Mouse (Mus musculus) left cerebral cortex, adult 9 months (tissue): ENCODE measurements at regions not wholly inside any gene's neighbourhood (a gene's known extent, or its start where the extent isn't known, plus 50 kb on each side); places are given as distances from the start of the nearest gene placed in this dataset.

Source experiments
- DNase-seq, 2 experiments: peaks; one replicate each; pipeline ENCODE4 v3.0.0; 2022; ENCODE audit warnings: low spot score in 2 of 2

DNA sequence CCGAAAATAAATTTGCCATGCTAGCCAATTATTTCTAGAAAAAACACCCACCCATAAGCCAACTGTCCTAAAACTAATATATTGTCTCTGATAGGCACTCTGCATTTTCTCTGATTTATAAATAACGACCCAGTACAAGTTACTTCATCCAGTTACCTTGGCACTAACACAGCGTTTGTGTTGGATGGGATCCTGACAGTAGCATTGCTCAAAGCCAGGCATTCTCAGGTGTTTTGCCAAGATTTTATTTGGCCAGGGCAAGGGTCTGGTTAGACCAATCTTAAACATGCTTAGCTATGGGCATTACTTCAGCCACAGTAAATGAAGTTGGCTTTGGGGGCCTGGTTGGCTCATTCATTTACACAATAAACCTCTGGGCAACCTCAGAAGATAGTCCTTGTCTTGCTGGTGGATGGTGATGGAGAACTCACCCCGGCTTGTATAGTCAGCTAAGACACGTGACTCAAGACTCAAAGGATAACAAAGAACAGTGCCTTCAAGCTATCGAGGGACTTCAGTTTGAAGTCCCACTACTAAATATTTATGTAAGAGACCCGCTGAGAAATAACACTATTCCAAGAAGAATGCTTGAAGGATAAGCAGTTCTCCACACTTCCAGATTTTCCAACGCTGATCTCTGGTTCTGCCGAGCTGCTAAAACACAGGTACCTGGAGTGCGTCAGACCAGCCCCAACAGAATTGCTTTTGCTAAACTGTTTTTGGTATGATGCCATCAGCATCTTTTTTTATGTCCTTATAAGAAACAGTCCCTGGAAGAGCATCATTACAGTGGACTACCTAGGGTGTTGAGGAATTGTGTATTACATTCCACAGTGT lies 125.0 kb upstream of the Pkdcc start:
- no peak for DNase-seq

DNA sequence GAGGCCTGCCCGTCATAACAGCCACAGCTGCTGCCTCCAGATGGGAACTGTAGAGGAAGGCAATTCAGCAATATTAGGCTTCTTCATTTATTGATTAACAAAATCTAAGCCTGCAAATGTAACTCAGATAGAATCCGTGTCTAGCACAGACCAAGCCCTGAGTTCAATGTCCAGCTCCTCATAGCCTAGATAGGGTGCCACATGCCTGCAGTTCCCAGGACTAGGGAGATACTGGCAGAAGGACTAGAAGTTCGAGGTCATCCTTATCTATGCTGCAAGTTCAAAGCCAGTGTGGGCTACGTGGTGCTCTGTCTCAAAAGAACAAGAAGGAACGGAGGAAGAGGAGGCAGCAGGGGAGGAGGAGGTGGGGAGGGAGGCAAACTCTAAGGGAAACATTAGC lies 121.2 kb upstream of the Pkdcc start:
- no peak for DNase-seq

DNA sequence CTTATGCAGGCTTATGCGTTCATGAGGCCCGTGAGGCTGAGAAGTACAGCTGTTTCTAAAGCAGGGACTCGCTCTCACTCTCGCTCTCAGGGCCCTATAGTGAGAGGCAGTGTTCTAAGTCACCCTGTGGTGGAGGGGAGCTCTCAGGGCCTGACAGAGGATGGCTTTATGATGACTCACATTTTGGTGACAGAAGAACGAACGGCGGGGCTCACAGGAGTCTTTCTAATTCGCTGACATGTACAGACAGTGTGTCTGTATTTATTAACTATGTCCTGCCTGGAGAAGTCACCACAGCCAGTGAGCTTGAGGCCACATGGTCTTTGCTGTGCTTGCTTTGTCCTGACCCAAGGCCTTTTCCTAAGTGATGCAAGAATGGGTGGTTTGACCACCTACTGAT lies 118.6 kb upstream of the Pkdcc start:
- no peak for DNase-seq

DNA sequence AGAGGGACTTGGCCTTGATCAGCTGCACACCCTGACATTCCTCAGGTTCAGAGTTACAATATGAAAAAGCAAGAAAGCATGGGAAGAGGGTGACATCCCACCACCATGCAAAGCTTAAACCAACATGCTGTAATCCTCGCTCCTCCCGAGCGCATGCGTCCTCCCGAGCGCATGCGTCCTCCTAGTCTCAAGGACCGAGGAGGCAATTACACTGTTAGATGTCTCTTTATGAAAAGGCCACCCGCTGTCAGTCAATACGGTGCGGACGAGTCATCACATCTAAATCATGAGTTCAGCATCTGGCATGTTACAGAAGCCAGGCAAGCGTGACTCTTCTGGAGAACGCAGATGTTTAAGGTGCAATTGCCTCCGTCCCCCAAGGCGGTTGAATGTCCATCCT lies 117.1 kb upstream of the Pkdcc start:
- no peak for DNase-seq

DNA sequence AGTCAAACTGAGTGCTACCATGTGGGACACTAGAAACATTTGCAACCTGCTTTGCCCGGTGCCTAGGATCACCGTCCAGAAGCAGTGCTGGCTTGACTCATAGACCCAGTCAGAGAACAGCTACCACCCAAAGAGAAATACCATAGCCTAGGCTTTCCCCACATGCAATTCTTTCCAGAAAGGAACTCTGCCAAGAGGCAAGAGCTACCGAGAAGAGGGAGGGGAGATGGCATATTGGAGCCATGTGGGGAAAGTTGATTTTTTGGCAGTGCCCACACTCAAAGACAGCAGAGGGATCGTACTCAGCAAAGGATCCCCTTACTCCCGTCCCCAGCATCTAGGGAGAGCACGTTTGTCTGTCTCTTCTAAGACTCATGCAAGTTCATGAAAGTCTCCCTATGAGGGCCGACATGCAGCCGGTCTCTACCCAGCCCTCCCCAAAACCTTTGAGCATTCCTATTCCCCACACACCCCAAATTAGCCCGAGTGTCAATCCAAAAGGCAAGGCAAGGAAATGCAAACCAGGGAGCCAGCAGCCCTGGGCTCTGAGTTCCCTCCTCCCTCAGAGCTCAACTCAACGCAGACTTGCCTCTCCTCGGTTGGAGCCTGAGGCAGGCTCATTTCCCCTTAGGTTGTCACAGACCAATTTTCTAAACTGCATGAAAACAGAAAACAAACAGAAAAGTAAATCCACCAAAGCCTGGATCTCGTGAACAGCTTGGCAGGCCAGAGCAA lies 116.2 kb upstream of the Pkdcc start:
- no peak for DNase-seq

DNA sequence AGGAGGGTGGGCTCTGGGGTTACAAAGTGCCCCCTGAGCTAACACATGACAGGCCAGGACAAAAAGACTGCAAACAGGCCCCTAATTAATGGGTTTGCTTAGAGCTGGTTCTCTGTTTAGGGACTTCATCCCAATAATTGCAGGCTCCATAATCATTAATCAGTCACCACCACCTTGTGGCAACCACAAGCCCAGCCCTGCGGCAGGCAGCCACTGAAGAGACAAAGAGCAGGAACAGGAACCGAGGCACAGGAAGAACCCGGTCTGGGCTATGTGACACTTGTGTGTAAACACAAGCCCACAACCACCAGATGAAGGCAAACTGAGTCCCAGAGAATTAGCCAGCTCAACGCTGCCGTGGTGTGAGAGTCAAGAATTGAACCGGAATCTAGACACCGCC lies 114.1 kb upstream of the Pkdcc start:
- DNase-seq = no peak

DNA sequence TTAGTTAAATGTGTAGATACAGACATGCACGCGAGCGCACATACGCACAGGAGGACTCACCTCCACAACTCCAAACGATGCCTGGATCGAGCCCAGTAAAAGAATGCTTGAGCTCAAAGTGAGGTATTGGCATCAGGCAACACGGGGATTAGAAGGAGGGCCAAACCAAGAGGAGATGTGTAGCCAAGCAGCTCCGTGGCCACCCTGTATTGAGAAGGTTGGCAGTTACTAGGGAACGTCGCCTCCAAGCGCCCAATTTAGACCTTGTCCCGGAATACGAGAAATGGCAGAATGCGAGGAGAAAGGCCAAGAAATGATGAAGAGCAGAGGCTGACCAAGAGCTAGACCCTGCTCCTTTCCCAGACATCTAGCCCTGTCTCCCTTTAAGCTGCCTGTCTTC lies 113.3 kb upstream of the Pkdcc start:
- DNase-seq = no peak

DNA sequence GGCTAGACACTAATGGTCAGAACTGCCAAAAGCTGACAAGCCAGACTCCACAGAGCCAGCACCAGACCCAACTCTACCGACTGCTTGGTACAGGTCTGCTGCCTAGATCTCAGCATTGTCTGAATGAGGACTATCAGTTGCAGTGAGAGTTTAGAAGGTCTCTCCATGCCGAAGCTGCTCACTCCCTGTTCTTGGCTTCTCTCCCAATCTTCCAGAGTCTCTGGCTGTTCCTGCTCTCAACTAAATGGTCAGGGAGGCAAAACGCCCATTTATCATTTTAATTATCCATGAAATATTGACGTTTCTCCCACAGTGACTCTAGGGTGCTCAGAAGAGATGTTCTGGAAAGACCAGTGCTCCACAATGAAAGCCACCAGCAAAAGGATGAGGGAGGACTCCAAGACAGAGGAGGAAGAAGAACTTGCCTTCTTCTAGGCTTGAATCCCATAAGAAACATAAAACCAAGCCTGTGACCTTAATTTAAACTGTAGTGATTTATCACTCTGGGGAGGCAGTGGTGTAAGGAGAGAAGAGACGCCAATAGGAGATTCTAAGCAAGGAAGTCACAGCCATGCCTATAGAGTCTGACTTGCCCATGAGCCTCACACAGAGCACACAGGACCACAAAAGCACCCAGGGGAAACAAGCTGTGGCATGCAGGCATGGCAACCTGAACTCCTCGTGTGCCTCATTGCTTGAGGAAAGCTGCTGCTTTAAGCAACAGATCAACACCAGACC lies 112.2 kb upstream of the Pkdcc start:
- no peak for DNase-seq

DNA sequence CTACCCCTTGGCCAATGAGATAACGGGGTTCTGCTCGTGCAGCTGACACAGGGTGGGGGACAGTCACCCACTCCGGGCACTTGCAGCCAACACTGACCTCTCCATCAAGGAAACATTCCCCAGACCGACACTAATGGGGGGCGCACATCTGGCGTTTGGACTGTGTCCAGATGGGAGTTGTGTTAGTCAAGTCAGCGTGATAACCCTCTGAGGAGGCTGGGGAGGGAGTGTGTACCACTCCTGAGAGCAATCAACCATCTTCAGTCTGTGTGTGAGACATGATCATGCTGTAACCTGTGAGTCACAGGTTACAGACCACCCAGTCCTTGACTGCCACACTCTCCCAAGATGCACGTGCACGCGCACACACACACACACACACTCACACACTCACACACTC lies 106.9 kb upstream of the Pkdcc start:
- no peak for DNase-seq

DNA sequence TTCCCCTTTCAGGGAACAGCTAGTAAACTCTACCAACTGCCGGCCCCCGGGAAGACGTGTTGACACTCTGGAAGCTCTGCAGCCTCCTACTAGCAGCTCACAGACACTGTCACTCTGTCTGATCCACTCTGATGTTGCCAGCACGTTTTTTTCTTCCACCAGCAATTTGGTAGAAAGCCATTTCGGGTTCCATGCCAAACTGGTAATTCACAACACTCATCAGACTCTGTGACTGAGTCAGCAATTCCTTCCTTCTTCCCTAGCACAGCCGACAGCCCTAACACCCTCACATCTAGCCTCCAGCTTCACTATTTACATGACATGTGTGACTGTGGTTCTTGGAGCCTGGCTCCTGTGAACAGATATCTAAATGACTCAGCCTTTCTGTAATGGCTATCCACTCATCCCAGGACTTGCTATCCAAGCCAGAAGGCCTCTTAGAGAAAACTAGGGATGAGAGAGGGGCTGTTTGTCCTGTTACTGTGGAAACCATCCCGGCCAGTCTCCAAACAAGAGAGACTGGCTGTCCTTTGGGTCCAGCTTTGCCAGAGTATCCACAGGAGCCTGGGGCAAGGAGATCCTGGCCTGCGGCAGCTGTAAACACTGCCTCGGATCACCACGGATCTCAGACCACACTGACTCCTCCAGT lies 105.2 kb upstream of the Pkdcc start:
- DNase-seq = peak; percentile 35 to 73

DNA sequence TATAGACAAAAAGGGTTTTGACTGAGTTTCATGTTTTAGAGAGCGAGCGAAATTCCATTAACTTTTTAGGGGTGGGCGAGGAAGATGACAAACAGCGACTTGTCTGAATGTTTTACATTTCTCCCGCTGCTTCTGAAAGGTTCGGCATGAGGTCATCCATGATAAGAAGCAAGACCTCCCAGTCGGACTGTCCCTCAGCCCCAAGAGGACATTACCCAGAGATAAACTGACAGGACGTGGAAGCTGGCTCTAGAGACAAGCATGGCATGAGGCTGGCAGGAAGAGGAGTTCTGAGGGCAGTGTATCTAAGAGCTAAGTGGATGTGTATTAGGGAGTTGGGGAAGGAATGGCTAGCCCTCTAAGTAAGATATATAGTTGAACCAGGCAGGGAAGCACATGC lies 104.5 kb upstream of the Pkdcc start:
- DNase-seq = no peak

DNA sequence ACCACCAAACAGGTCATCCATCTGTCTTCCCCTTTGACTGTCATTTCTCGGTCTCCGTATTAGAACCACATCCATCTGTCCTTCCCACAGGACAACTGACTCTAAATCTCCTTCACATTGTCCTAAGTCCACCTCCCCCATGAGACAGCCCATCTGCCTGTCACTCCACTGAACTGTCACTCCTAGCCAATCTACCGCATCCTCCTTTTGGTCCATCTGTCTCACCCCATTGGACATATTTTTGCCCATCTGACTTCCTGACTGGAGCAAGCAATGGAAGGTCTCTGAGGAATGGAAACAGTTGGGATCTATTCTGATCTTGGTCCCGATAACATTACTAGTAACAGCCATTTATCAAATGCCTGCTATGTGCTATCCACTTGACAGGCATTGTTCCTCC lies 99.9 kb upstream of the Pkdcc start:
- no peak for DNase-seq

DNA sequence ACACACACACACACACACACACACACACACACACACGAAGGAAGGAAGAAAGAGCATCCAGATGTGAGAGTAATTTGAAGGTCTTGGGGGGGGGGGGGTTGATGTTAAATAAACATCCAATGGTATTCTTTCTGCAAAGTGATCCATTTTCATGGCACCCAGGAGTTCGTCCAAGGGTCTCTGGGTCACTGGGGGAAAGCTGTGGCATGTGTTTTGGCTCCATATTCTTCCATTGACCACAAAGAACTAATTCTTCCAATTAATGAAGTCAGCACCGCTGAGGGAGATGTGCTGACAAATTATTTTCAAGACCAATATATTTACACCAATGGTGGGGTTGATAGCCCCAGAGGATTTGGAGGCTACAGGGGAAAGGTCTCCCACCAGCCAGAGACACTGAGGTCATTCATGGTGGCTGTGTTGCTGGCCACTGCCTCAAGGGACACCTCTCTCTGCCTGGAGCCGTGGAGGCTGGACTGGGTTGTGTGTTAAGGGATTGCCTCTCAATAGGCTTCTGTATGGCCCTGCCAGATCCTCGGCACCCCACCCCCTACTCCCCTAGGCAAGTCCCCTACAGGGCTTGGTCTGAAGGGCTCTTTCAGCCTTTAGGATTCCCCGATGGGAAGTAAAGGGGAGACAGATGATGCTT lies 99.1 kb upstream of the Pkdcc start:
- no peak for DNase-seq

DNA sequence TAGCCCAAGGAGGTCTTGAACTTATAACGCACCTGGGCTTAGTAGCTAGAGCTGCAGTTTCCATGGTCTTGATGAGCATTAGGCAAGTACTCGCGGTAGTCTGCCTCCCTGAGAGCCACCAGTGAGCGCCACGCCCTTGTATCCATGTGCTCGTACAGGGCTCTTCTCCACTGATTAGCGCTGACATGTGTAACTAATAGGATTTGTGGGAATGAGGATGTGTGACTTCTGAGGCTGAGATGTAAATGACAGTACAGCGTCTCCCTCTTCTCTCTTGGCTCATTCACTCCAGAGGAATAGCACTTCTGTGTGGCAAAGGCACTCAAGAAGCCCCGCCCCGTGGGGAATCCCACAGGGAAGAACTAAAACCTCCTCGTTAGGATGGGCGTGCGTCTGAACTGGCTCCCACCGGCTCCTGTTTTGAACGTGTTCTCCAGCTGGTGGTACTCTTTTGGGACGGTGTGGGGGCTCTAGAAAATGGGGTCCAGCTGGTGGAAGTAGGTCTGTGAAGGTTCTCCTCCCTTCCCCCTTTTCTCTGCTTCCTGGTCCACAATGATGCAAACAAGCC lies 94.3 kb upstream of the Pkdcc start:
- no peak for DNase-seq

DNA sequence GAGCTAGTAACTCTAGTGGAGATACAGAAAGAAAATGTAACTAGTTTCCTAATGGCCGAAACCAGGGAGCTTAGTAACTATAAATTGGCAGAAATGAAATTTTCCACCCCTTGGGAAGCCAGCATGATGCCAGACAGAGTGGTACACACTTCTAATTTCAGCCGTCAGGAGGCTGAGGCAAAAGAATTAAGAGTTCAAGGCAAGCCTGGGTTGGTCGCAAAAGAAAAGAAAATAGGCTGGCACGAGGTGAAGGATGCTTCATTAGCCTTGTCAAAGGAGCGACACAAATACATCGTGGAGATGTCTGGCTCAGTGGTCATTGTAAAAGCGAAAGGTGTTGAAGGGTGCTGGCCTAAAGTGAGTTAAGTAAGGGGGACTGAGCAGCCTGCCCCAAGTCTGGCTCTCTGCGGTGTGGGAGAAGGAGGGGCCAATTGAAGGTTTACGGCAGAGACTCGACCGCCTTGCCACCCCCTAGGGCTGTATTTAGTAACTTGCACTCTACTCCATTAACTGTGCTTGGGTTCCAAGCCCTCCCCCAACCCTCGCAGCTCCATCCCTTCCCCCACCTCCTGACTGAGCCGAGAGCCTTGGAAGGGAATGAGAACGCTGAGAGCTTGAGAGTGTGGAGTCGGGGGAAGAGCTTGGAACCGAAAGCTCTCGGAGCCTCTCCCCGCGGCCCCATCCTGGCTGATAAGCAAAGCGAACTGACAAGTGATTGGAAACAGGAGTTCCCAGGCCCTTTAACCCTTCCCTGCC lies 92.4 kb upstream of the Pkdcc start:
- peak in 1 of 2 experiments; percentile 24 for DNase-seq

DNA sequence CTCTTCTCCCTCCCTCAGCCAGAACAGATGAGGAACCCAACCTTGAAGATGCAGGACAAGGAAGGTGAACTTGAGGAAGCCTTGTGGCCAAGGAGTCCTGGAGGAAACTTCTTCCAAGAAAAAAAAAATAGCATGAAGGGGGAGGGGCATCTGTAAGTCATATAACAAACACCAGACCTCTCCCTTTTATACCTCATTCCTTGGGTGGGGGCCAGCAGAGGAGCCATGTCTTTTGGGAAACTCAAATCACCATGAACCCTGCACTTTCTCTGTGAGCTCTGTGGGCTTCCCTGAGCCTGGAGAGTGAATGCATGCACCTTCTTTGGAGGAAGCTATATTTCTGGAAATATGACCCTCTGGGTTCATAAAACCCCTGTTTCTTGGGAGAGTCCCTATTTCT lies 90.0 kb upstream of the Pkdcc start:
- DNase-seq = no peak

DNA sequence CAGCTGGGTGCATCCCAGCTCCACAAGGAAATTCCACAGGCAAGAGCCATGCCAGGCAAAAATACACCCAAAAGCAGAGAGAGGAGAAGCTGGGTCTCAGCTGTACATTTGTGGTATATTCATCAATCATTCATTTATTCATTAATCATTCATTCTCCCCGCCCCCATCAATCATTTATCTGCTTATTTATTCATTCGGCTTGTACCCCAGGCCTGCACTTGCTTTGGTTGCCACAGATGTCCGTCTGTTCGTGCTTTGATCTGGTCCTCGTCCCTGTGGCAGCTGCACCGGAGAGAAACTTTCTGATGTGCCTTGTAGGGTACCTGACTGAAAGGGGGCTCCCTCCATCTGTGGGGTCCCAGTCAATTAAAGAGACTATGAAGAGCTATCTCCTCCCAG lies 87.2 kb upstream of the Pkdcc start:
- DNase-seq = no peak

DNA sequence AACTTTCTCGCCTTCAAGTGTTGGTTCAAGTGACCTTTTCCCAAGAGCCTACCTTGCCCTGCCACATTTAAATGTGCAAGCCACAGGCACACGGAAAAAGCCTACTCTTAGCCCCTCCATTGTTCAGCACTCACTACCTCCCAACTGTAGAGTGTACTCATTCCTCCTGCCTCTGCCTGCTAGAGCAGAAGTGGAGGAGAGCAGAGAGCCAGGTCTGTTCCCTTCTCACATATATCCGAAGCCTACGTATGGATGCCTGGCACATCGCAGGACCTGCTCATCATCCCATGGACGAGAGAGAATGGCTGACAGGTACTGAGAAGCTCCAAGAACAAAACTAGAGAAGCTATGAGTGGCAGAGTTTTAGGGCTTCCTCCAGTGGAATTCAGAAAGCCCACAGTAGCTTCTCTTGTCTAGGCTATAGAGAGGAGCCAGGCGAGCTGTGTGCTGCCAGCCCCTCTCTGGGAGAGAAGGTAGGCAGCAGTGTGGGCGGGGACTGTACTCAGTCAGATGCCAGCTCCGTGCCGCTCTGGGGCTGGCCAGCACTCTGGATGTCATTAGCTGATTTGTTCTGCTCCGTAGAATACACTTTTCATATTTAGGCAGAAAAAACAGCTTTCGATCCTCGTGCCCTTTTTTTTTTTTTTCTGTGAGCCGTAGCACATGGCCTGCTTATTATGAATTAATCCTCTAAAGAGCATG lies 86.1 kb upstream of the Pkdcc start:
- peak in 1 of 2 experiments; percentile 58 for DNase-seq

DNA sequence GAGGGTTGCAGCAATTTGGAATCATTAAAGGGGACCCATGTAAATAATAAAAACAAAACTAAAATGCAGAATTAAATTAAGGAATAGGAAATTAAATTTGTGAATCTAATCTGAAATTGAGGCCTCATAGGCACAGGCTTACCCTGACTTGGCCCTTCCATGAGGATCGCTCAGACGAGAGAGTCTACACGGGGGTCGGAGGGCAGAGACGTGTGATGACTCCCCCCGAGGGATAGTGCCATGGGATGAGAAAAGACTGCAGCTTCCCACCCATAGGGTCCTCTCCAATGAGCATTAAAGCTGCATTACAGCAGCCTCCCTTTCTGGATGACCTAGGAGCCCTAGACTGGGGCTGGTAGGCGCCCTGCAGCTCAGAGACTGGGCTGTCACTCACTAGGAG lies 85.4 kb upstream of the Pkdcc start:
- DNase-seq = no peak

DNA sequence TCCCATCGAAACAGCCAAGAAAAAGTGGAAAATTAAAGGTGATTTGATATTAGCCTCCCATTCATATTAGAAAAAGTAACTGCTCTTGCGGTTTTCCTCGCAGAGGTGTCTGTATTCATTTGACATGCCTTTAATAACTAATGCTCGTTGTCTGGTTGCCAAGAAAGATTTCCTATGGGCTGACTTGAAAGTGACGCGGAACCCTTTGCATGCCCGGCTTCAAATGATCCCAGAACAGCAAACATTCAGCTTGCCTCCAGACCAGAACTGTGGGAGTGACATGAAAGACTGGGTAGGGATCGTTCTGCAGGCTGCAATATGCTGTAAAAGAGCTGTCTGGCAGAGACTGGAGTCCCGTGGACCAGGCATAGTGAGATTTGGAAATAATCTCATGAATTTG lies 81.9 kb upstream of the Pkdcc start:
- no peak for DNase-seq
